Mouse (Mus musculus) heart, adult 8-10 months (tissue): ENCODE results near the gene Oxgr1. TPM values are rescaled to one million over a fixed set of nuclear protein-coding genes. Genes with fewer than 3 reads are reported as not detected.
A peak's percentile ranks its signal among the peaks of the same experiment; 100 is the strongest.
"Not testable (repeated sequence)": the region's sequence is repeated elsewhere in the genome, so short reads cannot be mapped to it uniquely, and the experiment has no call there.

Source experiments
- DNase-seq: peaks from one replicate; pipeline ENCODE4 v3.0.0; 2022; ENCODE audit warnings: low spot score
- total RNA-seq, 4 experiments: library from RNA; stranded (reverse); gene quantifications; 2 replicates each; pipeline ENCODE4 v1.2.4; 2022

Gene Oxgr1
- not detected for total RNA-seq

- no peak for DNase-seq
These were observed at the start of gene Oxgr1 for GRCm38 (mm10) chr14:120042187-120042820. Gene Oxgr1 (minus strand): TSS chr14:120042435.

- DNase-seq, result no peak
These were observed 48.2 kb upstream of the Oxgr1 start for GRCm38 (mm10) chr14:120090401-120090800.

- no peak for DNase-seq
These were observed 47.6 kb upstream of the Oxgr1 start for GRCm38 (mm10) chr14:120089649-120090360.

- DNase-seq, result no peak
These were observed 46.9 kb upstream of the Oxgr1 start for GRCm38 (mm10) chr14:120089006-120089648.

- no peak for DNase-seq
These were observed 41.9 kb upstream of the Oxgr1 start for GRCm38 (mm10) chr14:120084084-120084667.

GRCm38 (mm10) chr14:120076192-120076591, 34.0 kb upstream of the Oxgr1 start:
- DNase-seq, result peak; percentile 44

- DNase-seq, result no peak
These were observed 33.5 kb upstream of the Oxgr1 start for GRCm38 (mm10) chr14:120075746-120076145.

GRCm38 (mm10) chr14:120074231-120074630, 32.0 kb upstream of the Oxgr1 start:
- no peak for DNase-seq

GRCm38 (mm10) chr14:120061096-120061495, 18.9 kb upstream of the Oxgr1 start:
- no peak for DNase-seq

- DNase-seq, result no peak
These were observed 8.8 kb downstream of the Oxgr1 start for GRCm38 (mm10) chr14:120033454-120033853.

- no peak for DNase-seq
These were observed 22.3 kb downstream of the Oxgr1 start for GRCm38 (mm10) chr14:120019948-120020347.

- no peak for DNase-seq
These were observed 32.0 kb downstream of the Oxgr1 start for GRCm38 (mm10) chr14:120009969-120010872.

GRCm38 (mm10) chr14:120005153-120005552, 37.1 kb downstream of the Oxgr1 start:
- DNase-seq, result no peak

GRCm38 (mm10) chr14:120003661-120004060, 38.6 kb downstream of the Oxgr1 start:
- DNase-seq, result no peak

- DNase-seq, result no peak
These were observed 39.6 kb downstream of the Oxgr1 start for GRCm38 (mm10) chr14:120002673-120003072.

GRCm38 (mm10) chr14:119989651-119990050, 52.6 kb downstream of the Oxgr1 start:
- DNase-seq, result no peak

GRCm38 (mm10) chr14:119988937-119989645, 53.1 kb downstream of the Oxgr1 start:
- no peak for DNase-seq

- no peak for DNase-seq
These were observed 55.0 kb downstream of the Oxgr1 start for GRCm38 (mm10) chr14:119987257-119987656.

- no peak for DNase-seq
These were observed 55.5 kb downstream of the Oxgr1 start for GRCm38 (mm10) chr14:119986778-119987177.

- DNase-seq, result not testable (repeated sequence)
These were observed 55.9 kb downstream of the Oxgr1 start for GRCm38 (mm10) chr14:119986351-119986750.

- DNase-seq, result no peak
These were observed 60.9 kb downstream of the Oxgr1 start for GRCm38 (mm10) chr14:119981314-119981713.
